Mouse (Mus musculus) layer of hippocampus, adult 11-12 months (tissue): ENCODE measurements around the gene Zfp566.
"Not testable (repeated sequence)": the region's sequence is repeated elsewhere in the genome, so short reads cannot be mapped to it uniquely, and the experiment has no call there.

Experiments
- DNase-seq: peaks from one replicate; pipeline ENCODE4 v3.0.0; 2022; ENCODE audit warnings: low spot score

Gene Zfp566

GRCm38 (mm10) chr7:30090092-30090969 is at the start of gene Zfp566, which contains the start of gene Gm26920:
Gene Zfp566 (minus strand): TSS chr7:30090527.
Gene Gm26920 (minus strand): TSS chr7:30090410.
- DNase-seq, result peak; percentile 97

DNA sequence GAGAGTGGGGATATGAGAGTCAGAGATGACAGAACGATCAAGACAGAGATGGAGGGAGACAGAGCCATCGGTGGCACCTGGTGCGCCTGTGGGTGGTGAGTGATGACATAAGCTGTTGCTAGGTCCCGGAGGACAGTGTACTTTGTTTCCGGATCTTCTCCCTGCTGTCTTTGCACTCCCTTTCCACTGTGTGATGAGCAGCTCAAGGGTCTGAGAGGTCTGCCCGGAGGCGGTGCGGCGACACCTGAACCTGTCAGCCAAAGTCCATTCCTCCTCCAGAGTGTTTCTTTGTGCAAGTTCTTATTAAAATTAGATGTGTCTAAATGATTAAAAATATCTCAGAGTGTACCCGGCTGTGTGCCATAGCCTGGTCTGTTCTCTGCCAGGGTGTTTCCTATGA is 46.5 kb upstream of the Zfp566 start:
- DNase-seq, result peak; percentile 23

DNA sequence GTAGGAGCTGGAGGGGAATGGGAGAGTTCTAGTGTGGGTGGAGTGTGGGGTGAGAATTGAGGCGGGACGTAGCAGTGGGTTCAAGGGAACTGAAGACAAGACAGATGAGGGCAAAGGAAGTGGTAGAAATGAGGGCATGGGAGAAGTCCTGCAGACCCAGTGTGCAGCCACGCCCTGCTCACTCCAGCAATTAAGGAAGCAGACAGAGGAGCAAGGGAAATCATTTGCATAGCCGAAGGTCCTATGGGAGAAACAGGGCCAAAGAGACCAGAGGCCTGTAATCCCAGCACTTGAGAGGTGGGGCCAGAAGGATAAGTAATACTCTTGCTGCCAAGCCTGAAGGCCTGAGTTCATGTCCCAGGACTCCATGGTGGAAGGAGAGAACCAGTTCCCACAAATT is 42.1 kb upstream of the Zfp566 start:
- no peak for DNase-seq

GRCm38 (mm10) chr7:30129900-30130299 is 39.6 kb upstream of the Zfp566 start:
- no peak for DNase-seq

DNA sequence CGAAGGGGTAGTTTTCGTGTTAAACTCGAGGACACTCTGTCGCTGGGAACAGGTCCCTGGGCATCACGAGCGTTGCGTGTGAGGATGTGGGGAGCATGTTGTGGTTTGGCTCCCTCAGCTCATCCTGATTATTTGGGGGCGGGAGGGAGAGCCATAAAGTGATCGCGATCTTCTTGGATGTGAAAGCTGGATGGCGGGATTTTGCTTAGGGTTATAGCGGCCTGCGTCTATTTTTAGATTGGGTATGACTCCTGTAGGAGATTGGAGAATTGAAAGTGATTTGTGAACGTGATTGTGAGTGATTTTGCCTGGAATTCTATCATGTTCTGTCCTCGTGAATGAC is 31.8 kb upstream of the Zfp566 start:
- DNase-seq, result no peak

DNA sequence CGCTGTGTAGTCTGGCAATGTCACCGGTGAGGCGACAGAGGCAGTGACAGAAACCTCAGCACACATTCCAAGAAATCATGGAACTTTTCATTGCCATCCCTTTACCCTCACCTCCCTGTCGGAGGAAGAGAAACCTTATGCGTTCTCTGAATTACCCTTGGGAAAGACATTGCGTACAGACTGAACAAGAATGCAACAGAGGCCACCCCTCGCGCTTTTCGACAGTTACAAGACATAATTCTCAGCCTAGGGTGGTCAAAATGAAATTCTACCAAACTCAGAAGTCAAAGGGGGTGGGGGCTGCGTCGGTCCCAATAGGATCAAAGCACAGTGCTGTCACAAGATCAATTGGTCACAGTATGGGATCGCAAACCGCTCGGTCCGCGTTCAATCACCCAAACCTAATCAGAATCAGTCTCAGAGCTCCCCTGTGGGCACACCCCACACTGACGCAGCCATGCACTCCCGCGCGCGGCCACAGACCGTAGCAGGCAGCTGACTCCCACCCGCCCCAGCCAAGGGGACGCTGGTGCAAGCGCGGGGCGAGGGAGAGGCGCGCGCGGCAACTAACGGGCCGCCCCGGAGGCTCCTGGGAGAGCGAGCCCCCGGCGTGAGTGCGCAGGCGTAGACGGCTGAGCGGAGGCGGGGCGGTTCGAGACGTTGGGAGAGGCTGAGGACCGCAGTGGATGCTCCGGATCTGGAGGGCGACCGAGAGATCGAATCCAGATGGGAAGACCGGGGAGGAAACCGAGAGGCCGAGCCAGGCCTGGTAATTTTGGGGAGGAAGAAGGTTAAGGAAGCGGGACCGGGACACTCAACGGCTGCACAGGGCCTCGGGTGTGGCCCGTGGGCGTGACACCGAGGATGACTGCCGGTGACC is 31.2 kb upstream of the Zfp566 start, which contains the start of gene Zfp382:
TSS of gene Zfp382 (plus strand) at position 635 of the 880 bp plus-strand sequence.
- peak; percentile 90 for DNase-seq

DNA sequence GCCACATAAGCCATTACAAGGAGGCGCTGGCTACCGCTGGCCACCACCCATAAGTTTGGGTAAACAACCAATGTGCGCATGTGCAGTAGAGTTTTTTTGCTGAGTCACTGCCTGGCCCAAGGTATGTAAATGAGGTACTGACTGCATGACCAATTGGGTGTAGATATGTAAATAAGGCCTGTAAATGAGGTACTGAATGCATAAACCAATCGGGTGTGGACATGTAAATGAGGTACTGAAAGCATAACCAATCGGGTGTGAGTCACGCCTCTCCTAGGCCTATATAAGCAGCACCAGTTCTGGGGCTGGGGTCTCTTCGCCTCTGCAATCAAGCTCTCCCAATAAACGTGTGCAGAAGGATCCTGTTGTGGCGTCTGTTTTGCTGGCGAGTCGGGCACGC is 27.6 kb upstream of the Zfp566 start:
- DNase-seq, result not testable (repeated sequence)

DNA sequence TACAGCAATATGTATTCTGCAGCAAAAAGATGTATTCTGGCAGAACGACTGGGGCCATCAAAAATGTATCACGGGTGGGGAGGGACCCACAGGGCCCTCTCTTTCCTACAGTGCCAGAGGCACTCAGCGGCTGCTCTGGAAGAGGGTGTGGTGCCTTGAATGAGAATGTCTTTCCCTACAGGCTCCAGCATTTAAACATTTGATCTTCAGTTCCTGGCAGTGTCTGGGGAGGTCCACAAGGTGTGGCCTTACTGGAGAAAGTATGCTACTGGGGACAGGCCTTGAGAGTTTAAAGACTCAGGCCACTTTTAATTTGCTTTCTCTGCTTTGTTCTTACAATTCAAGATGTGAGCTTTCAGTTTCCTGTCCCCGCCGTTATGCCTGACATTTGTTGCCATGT is 25.7 kb upstream of the Zfp566 start:
- no peak for DNase-seq

DNA sequence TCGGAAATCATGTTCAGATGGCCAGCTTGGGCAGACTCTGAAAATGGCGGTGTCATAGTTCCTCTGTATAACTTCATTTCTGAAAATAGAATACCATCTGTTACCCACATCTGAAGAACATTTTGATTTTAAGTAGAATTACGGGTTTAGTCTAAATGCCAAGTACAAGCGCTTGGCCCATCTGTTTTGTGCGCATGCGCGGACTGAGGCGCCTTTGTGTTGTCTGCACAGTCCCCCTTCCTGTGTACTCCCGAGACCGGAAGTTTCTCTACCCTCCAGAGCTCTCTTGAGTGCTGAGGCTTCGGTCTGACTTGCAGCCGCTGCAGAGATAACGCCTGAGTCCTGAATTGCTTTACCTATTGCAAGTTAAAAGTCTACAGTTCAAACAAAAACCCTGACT is 9.0 kb upstream of the Zfp566 start:
- DNase-seq, result peak; percentile 86

- no peak for DNase-seq
Measured at GRCm38 (mm10) chr7:30095551-30096125, 5.3 kb upstream of the Zfp566 start.

GRCm38 (mm10) chr7:30094646-30095429 is 4.5 kb upstream of the Zfp566 start, which contains the start of gene Zfp260:
Gene Zfp260 (plus strand): TSS chr7:30094777.
- DNase-seq, result peak; percentile 92

- DNase-seq, result no peak
Measured at GRCm38 (mm10) chr7:30093918-30094415, 3.6 kb upstream of the Zfp566 start.

- no peak for DNase-seq
Measured at GRCm38 (mm10) chr7:30092666-30093065, 2.3 kb upstream of the Zfp566 start.

- no peak for DNase-seq
Measured at GRCm38 (mm10) chr7:30090970-30091585, 751 bp upstream of the Zfp566 start.

GRCm38 (mm10) chr7:30089405-30089804 is 922 bp downstream of the Zfp566 start:
- no peak for DNase-seq

DNA sequence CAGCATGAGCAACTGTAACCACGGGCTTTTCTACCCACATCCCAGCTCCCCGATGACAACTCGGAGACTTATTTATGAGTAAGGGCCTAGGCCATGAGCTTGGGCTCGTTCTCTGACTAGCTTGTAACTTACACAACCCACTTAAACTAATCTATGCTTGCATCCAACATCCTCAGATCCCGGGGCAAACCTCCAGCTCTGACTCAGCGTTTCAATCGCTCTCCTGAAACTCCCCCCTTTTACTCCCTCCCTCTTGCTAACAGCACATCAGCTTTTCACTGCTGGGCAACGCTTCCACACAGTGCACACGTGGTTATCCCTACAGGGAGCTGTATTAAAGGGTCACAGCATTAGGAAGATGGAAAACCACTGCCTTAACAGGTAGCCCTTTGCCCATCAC is 3.8 kb downstream of the Zfp566 start:
- no peak for DNase-seq

- peak; percentile 84 for DNase-seq
Measured at GRCm38 (mm10) chr7:30072146-30073028, 17.9 kb downstream of the Zfp566 start, which contains the start of gene Zfp82. Gene Zfp82 (minus strand): TSS chr7:30072900.

GRCm38 (mm10) chr7:30064622-30065021 is 25.7 kb downstream of the Zfp566 start:
- DNase-seq, result no peak

DNA sequence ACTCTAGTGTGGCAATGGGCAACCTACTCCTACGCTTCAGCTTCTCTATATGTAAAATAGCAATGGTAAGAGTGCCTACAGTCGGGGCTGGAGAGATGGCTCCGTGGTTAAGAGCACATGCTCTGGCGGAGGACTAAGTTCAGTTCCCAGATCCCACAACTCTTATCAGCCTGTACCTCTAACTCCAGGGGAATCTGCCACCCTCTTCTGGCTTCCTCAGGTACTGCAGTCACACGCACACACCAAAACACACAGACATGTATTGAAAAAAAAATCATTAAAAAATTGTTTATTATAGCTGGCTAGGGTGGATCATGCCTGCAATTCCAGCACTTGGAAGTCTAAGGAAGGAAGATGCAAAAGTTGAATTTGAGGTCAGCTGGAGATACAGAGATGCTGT is 27.8 kb downstream of the Zfp566 start:
- DNase-seq, result no peak

GRCm38 (mm10) chr7:30060341-30060740 is 30.0 kb downstream of the Zfp566 start:
- DNase-seq, result no peak
